Mouse (Mus musculus) hindlimb bud, embryonic 11.5 days (tissue): Measurements from ENCODE around the gene Srarp.
A peak's percentile ranks its signal among the peaks of the same experiment; 100 is the strongest.

Experiments used
- DNase-seq: peaks from one replicate; pipeline ENCODE4 v3.0.0-alpha.2; 2012; ENCODE audit warnings: low read depth, low spot score; ENCODE audit errors: extremely low spot score

Gene Srarp

GRCm38 (mm10) chr4:141425484-141426479, 10.1 kb downstream of the Srarp start:
- no peak for DNase-seq

- no peak for DNase-seq
Observed at GRCm38 (mm10) chr4:141423691-141424431, 12.0 kb downstream of the Srarp start.

- DNase-seq: no peak
Observed at GRCm38 (mm10) chr4:141423288-141423687, 12.6 kb downstream of the Srarp start.

- no peak for DNase-seq
Observed at GRCm38 (mm10) chr4:141422841-141423240, 13.1 kb downstream of the Srarp start.

GRCm38 (mm10) chr4:141421423-141421822, 14.5 kb downstream of the Srarp start:
- DNase-seq: no peak

- no peak for DNase-seq
Observed at GRCm38 (mm10) chr4:141420886-141421285, 15.0 kb downstream of the Srarp start.

- DNase-seq: no peak
Observed at GRCm38 (mm10) chr4:141420192-141420829, 15.6 kb downstream of the Srarp start, which contains the start of gene Hspb7. Hspb7 (plus strand) TSS chr4:141420779.

GRCm38 (mm10) chr4:141419398-141420191, 16.3 kb downstream of the Srarp start:
- DNase-seq: no peak

GRCm38 (mm10) chr4:141415924-141416323, 20.0 kb downstream of the Srarp start, which contains the start of gene Clcnkb:
Clcnkb (minus strand) TSS chr4:141416014.
- DNase-seq: no peak

GRCm38 (mm10) chr4:141411430-141411992, 24.4 kb downstream of the Srarp start:
- DNase-seq: no peak

- no peak for DNase-seq
Observed at GRCm38 (mm10) chr4:141408577-141408976, 27.3 kb downstream of the Srarp start.

- no peak for DNase-seq
Observed at GRCm38 (mm10) chr4:141406516-141407299, 29.2 kb downstream of the Srarp start.

GRCm38 (mm10) chr4:141405314-141405622, 30.6 kb downstream of the Srarp start:
- no peak for DNase-seq

- peak; percentile 41 for DNase-seq
Observed at GRCm38 (mm10) chr4:141404518-141405313, 31.2 kb downstream of the Srarp start.

- DNase-seq: no peak
Observed at GRCm38 (mm10) chr4:141400171-141400570, 35.7 kb downstream of the Srarp start.

GRCm38 (mm10) chr4:141398545-141398944, 37.4 kb downstream of the Srarp start, which contains the start of gene Clcnka:
Clcnka (minus strand) TSS chr4:141398724.
- DNase-seq: no peak

- no peak for DNase-seq
Observed at GRCm38 (mm10) chr4:141397861-141398260, 38.0 kb downstream of the Srarp start.

GRCm38 (mm10) chr4:141394751-141395150, 41.2 kb downstream of the Srarp start:
- no peak for DNase-seq
